Mouse (Mus musculus) heart, embryonic 12.5 days (tissue): ENCODE results near the gene Fn3k. TPM values are rescaled to one million over a fixed set of nuclear protein-coding genes. Genes with fewer than 3 reads are reported as not detected.
A peak's percentile ranks its signal among the peaks of the same experiment; 100 is the strongest.

Experiments
- ATAC-seq: fragments of 200-750 bp; cut with Nextera tagmentation; 2 replicates; pipeline ENCODE4 v1.8.0; 2017; ENCODE audit warnings: moderate TSS enrichment, moderate library complexity; ENCODE audit not compliant: insufficient number of reproducible peaks, low FRiP score
- H3K27ac ChIP-seq: fragments of 300-500 bp; sonication (generic); 2 replicates; pipeline ENCODE4 v1.5.1; 2016; ENCODE audit warnings: mild to moderate bottlenecking, moderate library complexity; ENCODE audit not compliant: poor library complexity, severe bottlenecking
- H3K27me3 ChIP-seq: fragments of 300-500 bp; sonication (generic); replicated peaks from 2 replicates; pipeline ENCODE4 v1.6.1; 2016; ENCODE audit warnings: mild to moderate bottlenecking, moderate library complexity
- H3K36me3 ChIP-seq: fragments of 300-500 bp; sonication (generic); 2 replicates; pipeline ENCODE4 v1.6.1; 2016; ENCODE audit warnings: mild to moderate bottlenecking, moderate library complexity
- H3K4me1 ChIP-seq: fragments of 300-500 bp; sonication (generic); replicated peaks from 2 replicates; pipeline ENCODE4 v1.6.1; 2016; ENCODE audit warnings: mild to moderate bottlenecking
- H3K4me2 ChIP-seq: fragments of 300-500 bp; sonication (generic); 2 replicates; pipeline ENCODE4 v1.6.1; 2016; ENCODE audit warnings: mild to moderate bottlenecking, moderate library complexity
- H3K4me3 ChIP-seq: fragments of 300-500 bp; sonication (generic); 2 replicates; pipeline ENCODE4 v1.5.1; 2016; ENCODE audit warnings: mild to moderate bottlenecking
- H3K9ac ChIP-seq: fragments of 300-500 bp; sonication (generic); 2 replicates; pipeline ENCODE4 v1.6.1; 2016; ENCODE audit warnings: mild to moderate bottlenecking, moderate library complexity
- H3K9me3 ChIP-seq: fragments of 300-500 bp; sonication (generic); replicated peaks from 2 replicates; pipeline ENCODE4 v1.6.1; 2016; ENCODE audit warnings: mild to moderate bottlenecking, moderate library complexity
- WGBS: fragments of 180-500 bp; shearing (Covaris S2); methylation state at CpG from one replicate; pipeline ENCODE4 v1.1.7; 2016; 5-methylcytosine and 5-hydroxymethylcytosine counted together
- polyA plus RNA-seq: library from polyadenylated mRNA; unstranded; fragments of >200 nt; fragmentation: Nextera tagmentation; extraction: Ambion mirVana; gene quantifications from 2 replicates; pipeline ENCODE4 v1.2.1, GENCODE M21; 2016

The Fn3k gene
- 6.2 TPM in 2 replicates for polyA plus RNA-seq

- peak; percentile 93 for ATAC-seq
- H3K4me3 ChIP-seq = peak within 1 kb of the TSS; percentile 58
- H3K4me1 ChIP-seq = peaks cover 22% of the 10 kb centered on the region
- peaks cover 12% of the 10 kb centered on the region for H3K36me3 ChIP-seq
- WGBS = 6% methylated on average over 30 of the region's 30 CpGs
- peak within 1 kb of the TSS; percentile 71 for H3K27ac ChIP-seq
- no peaks in the 10 kb centered on the region for H3K27me3 ChIP-seq
- peak within 1 kb of the TSS; percentile 83 for H3K4me2 ChIP-seq
- H3K9me3 ChIP-seq = no peaks in the 10 kb centered on the region
- H3K9ac ChIP-seq = peak within 1 kb of the TSS; percentile 65
These were observed at the start of gene Fn3k for GRCm38 (mm10) chr11:121434156-121435155. Gene Fn3k (plus strand): TSS chr11:121434913.

- Histone ChIP-seq H3K9ac (peak within 1 kb of the TSS; percentile 73), H3K4me3 (peak within 1 kb of the TSS; percentile 67), H3K9me3 (no peaks in the 10 kb centered on the region), H3K27me3 (no peaks in the 10 kb centered on the region; the same call in 1 of the 2 replicates), H3K27ac (no peak within 1 kb of the TSS; the same call in 1 of the 2 replicates), H3K4me1 (peaks cover 13% of the 10 kb centered on the region), H3K4me2 (peak within 1 kb of the TSS; percentile 85), H3K36me3 (no peaks in the 10 kb centered on the region)
- ATAC-seq = peak; percentile 98
- 1% methylated on average over 61 of the region's 61 CpGs for WGBS
These were observed 46.8 kb upstream of the Fn3k start, which contains the start of gene Rab40b for GRCm38 (mm10) chr11:121387750-121388553. Gene Rab40b (minus strand): TSS chr11:121388251.

GRCm38 (mm10) chr11:121388554-121388945 is 46.2 kb upstream of the Fn3k start:
- WGBS = 11% methylated on average over 6 of the region's 6 CpGs
- no peaks in the 10 kb centered on the region for H3K36me3 ChIP-seq
- no peaks in the 10 kb centered on the region for H3K9me3 ChIP-seq
- peak overlapping the region; percentile 85 for H3K4me2 ChIP-seq
- no peaks in the 10 kb centered on the region; the same call in 1 of the 2 replicates for H3K27me3 ChIP-seq
- no peak overlapping the region for H3K27ac ChIP-seq
- H3K4me1 ChIP-seq = peaks cover 13% of the 10 kb centered on the region
- no peak for ATAC-seq
- H3K9ac ChIP-seq = 0 out of 2 replicates have a peak overlapping the region, but pooled peaks have one; percentile 26
- H3K4me3 ChIP-seq = peak overlapping the region; percentile 67

- Histone ChIP-seq H3K36me3 (no peaks in the 10 kb centered on the region), H3K9ac (no peak overlapping the region), H3K4me3 (no peak overlapping the region), H3K27ac (no peak overlapping the region), H3K27me3 (no peaks in the 10 kb centered on the region; the same call in 1 of the 2 replicates), H3K4me2 (no peak overlapping the region), H3K4me1 (peaks cover 13% of the 10 kb centered on the region), H3K9me3 (no peaks in the 10 kb centered on the region)
- 57% methylated on average over 3 of the region's 3 CpGs for WGBS
- no peak for ATAC-seq
These were observed 43.9 kb upstream of the Fn3k start for GRCm38 (mm10) chr11:121390793-121391192.

GRCm38 (mm10) chr11:121392405-121392804 is 42.3 kb upstream of the Fn3k start:
- peaks cover 8% of the 10 kb centered on the region for H3K4me1 ChIP-seq
- 67% methylated on average over 3 of the region's 3 CpGs for WGBS
- no peak overlapping the region for H3K4me2 ChIP-seq
- no peak overlapping the region for H3K27ac ChIP-seq
- no peak overlapping the region for H3K4me3 ChIP-seq
- H3K27me3 ChIP-seq = no peaks in the 10 kb centered on the region; the same call in 1 of the 2 replicates
- no peaks in the 10 kb centered on the region for H3K9me3 ChIP-seq
- ATAC-seq = no peak
- H3K9ac ChIP-seq = no peak overlapping the region
- no peaks in the 10 kb centered on the region for H3K36me3 ChIP-seq

- no peak for ATAC-seq
- H3K4me2 ChIP-seq = no peak overlapping the region
- no peak overlapping the region for H3K4me3 ChIP-seq
- WGBS = 73% methylated on average over 3 of the region's 3 CpGs
- no peaks in the 10 kb centered on the region for H3K9me3 ChIP-seq
- no peak overlapping the region for H3K9ac ChIP-seq
- H3K27ac ChIP-seq = no peak overlapping the region
- no peaks in the 10 kb centered on the region for H3K27me3 ChIP-seq
- H3K36me3 ChIP-seq = no peaks in the 10 kb centered on the region
- no peaks in the 10 kb centered on the region for H3K4me1 ChIP-seq
These were observed 27.2 kb upstream of the Fn3k start for GRCm38 (mm10) chr11:121407366-121408155.

GRCm38 (mm10) chr11:121414762-121415161 is 20.0 kb upstream of the Fn3k start:
- H3K4me2 ChIP-seq = no peak overlapping the region
- no peaks in the 10 kb centered on the region for H3K9me3 ChIP-seq
- H3K4me1 ChIP-seq = 0 out of 2 replicates have a peak, but pooled peaks cover 3% of the 10 kb centered on the region
- no peak for ATAC-seq
- no peaks in the 10 kb centered on the region for H3K36me3 ChIP-seq
- H3K27me3 ChIP-seq = 0 out of 2 replicates have a peak, but pooled peaks cover 3% of the 10 kb centered on the region
- H3K9ac ChIP-seq = no peak overlapping the region
- H3K4me3 ChIP-seq = no peak overlapping the region
- H3K27ac ChIP-seq = no peak overlapping the region
- 64% methylated on average over 5 of the region's 5 CpGs for WGBS

- WGBS = 66% methylated on average over 5 of the region's 5 CpGs
These were observed 19.4 kb upstream of the Fn3k start for GRCm38 (mm10) chr11:121415351-121415750.

GRCm38 (mm10) chr11:121417971-121418370 is 16.7 kb upstream of the Fn3k start:
- Histone ChIP-seq H3K4me1 (peaks cover 15% of the 10 kb centered on the region), H3K4me2 (no peak overlapping the region), H3K9me3 (no peaks in the 10 kb centered on the region), H3K27ac (no peak overlapping the region), H3K27me3 (0 out of 2 replicates have a peak, but pooled peaks cover 3% of the 10 kb centered on the region), H3K36me3 (no peaks in the 10 kb centered on the region), H3K4me3 (no peak overlapping the region), H3K9ac (no peak overlapping the region)
- ATAC-seq = no peak
- 75% methylated on average over 5 of the region's 5 CpGs for WGBS

More at GRCm38 (mm10) chr11:121415351-121415750, 19.4 kb upstream of the Fn3k start:
- Histone ChIP-seq H3K4me2 (no peak overlapping the region), H3K4me3 (no peak overlapping the region), H3K36me3 (no peaks in the 10 kb centered on the region), H3K9ac (no peak overlapping the region), H3K4me1 (peaks cover 4% of the 10 kb centered on the region; the same call in 1 of the 2 replicates), H3K9me3 (no peaks in the 10 kb centered on the region), H3K27me3 (0 out of 2 replicates have a peak, but pooled peaks cover 3% of the 10 kb centered on the region), H3K27ac (no peak overlapping the region)
- no peak for ATAC-seq

GRCm38 (mm10) chr11:121418932-121419331 is 15.8 kb upstream of the Fn3k start:
- H3K36me3 ChIP-seq = no peaks in the 10 kb centered on the region
- H3K27me3 ChIP-seq = 0 out of 2 replicates have a peak, but pooled peaks cover 3% of the 10 kb centered on the region
- H3K27ac ChIP-seq = no peak overlapping the region
- ATAC-seq = no peak
- H3K9me3 ChIP-seq = no peaks in the 10 kb centered on the region
- no peak overlapping the region for H3K4me2 ChIP-seq
- WGBS = 65% methylated on average over 2 of the region's 2 CpGs
- H3K9ac ChIP-seq = no peak overlapping the region
- H3K4me1 ChIP-seq = peaks cover 15% of the 10 kb centered on the region
- no peak overlapping the region for H3K4me3 ChIP-seq
